Comparison of ENCODE assay signal across 8 mouse cellular contexts in genomic region chr5:107111802-107112201, GRCm38 (mm10).
A peak's percentile ranks its signal among the peaks of the same experiment; 100 is the strongest.
DNase-seq lines count a peak whose midpoint lies in the region; ATAC-seq and TF ChIP-seq lines count a peak whose summit lies in the region.
"Had no signal": no experiment of that assay in that cellular context is flagged by ENCODE, and none has a peak within 500 bp of the region (broad histone marks: within the 10 kb centered on the region; RNA-seq: fewer than 3 reads in every experiment).

No protein-coding gene starts in this region.

- peak overlapping the region; percentile 45; the same call in 1 of the 2 replicates for H3K27ac ChIP-seq in hindbrain, embryonic 11.5 days (ENCODE audit: low read depth, low read length)
- H3K27ac ChIP-seq in hindbrain, postnatal 0 days = no peak overlapping the region
- H3K27ac ChIP-seq in embryonic fibroblast, embryonic 13.5 days (ENCODE audit: insufficient read depth, low read length) = peak overlapping the region; percentile 76
- peak overlapping the region; percentile 54 for H3K27ac ChIP-seq in lung, postnatal 0 days (ENCODE audit: low read length)

- H3K36me3 ChIP-seq in hindbrain, embryonic 11.5 days (ENCODE audit: control insufficient read depth, insufficient read depth, low read length) = no peaks in the 10 kb centered on the region
- H3K36me3 ChIP-seq in hindbrain, postnatal 0 days (ENCODE audit: insufficient read depth, low read length) = no peaks in the 10 kb centered on the region
- H3K36me3 ChIP-seq in lung, postnatal 0 days (ENCODE audit: insufficient read depth, low read length) = peaks cover 11% of the 10 kb centered on the region; the same call in 1 of the 2 replicates

- DNase-seq in hindbrain, embryonic 11.5 days (ENCODE audit: low spot score) = no peak
- DNase-seq in hindbrain, postnatal 0 days (ENCODE audit: low spot score) = no peak
- DNase-seq in NIH3T3 (ENCODE audit: low read depth) = peak; percentile 54
- peak; percentile 74 for DNase-seq in lung, postnatal 0 days (ENCODE audit: low spot score)
- DNase-seq in thymus, postnatal 0 days (ENCODE audit: low spot score) = no peak
- DNase-seq in cerebellum, adult 18-20 months = no peak
- DNase-seq: spleen, adult 18-20 months had no signal

- no peak for TF ChIP-seq CTCF in hindbrain, postnatal 0 days (IDR thresholded peaks at IDR 0.05; ENCODE audit: low read depth)
- TF ChIP-seq CTCF in embryonic fibroblast, embryonic 13.5 days (IDR thresholded peaks at IDR 0.05; ENCODE audit: borderline replicate concordance, insufficient read depth, low read length) = no peak
- no peak for TF ChIP-seq CTCF in lung, postnatal 0 days (IDR thresholded peaks at IDR 0.05)

- no peak overlapping the region for H3K9ac ChIP-seq in hindbrain, embryonic 11.5 days (ENCODE audit: low read depth, low read length)
- H3K9ac ChIP-seq in hindbrain, postnatal 0 days (replicated peaks; ENCODE audit: low read length) = no peak overlapping the region
- no peak overlapping the region for H3K9ac ChIP-seq in lung, postnatal 0 days (replicated peaks; ENCODE audit: low read depth)

- H3K27me3 ChIP-seq in hindbrain, embryonic 11.5 days (ENCODE audit: control insufficient read depth, insufficient read depth, low read length) = no peaks in the 10 kb centered on the region
- no peaks in the 10 kb centered on the region for H3K27me3 ChIP-seq in hindbrain, postnatal 0 days (ENCODE audit: insufficient read depth, low read length)
- no peaks in the 10 kb centered on the region for H3K27me3 ChIP-seq in lung, postnatal 0 days (replicated peaks; ENCODE audit: insufficient read depth, low read length)

- no peak for TF ChIP-seq POLR2A in embryonic fibroblast, embryonic 13.5 days (IDR thresholded peaks at IDR 0.05; ENCODE audit: low read depth, low read length)

- no peaks in the 10 kb centered on the region for H3K9me3 ChIP-seq in hindbrain, embryonic 11.5 days (ENCODE audit: control insufficient read depth, low read length)
- H3K9me3 ChIP-seq in hindbrain, postnatal 0 days (ENCODE audit: low read length) = no peaks in the 10 kb centered on the region
- H3K9me3 ChIP-seq in lung, postnatal 0 days (ENCODE audit: low read length) = no peaks in the 10 kb centered on the region

- H3K4me3 ChIP-seq in hindbrain, embryonic 11.5 days (ENCODE audit: low read depth, low read length) = no peak overlapping the region
- no peak overlapping the region for H3K4me3 ChIP-seq in hindbrain, postnatal 0 days (ENCODE audit: low read length)
- no peak overlapping the region for H3K4me3 ChIP-seq in embryonic fibroblast, embryonic 13.5 days (ENCODE audit: insufficient read depth, low read length)
- H3K4me3 ChIP-seq in lung, postnatal 0 days (ENCODE audit: low read depth, low read length) = no peak overlapping the region

- H3K4me2 ChIP-seq in hindbrain, embryonic 11.5 days (replicated peaks; ENCODE audit: low read depth, low read length) = no peak overlapping the region
- no peak overlapping the region for H3K4me2 ChIP-seq in hindbrain, postnatal 0 days (ENCODE audit: low read depth, low read length)
- H3K4me2 ChIP-seq in lung, postnatal 0 days (replicated peaks; ENCODE audit: low read depth, low read length) = no peak overlapping the region

- H3K4me1 ChIP-seq in hindbrain, embryonic 11.5 days (replicated peaks; ENCODE audit: control insufficient read depth, insufficient read depth, low read length) = peaks cover 8% of the 10 kb centered on the region
- 0 out of 2 replicates have a peak, but pooled peaks cover 4% of the 10 kb centered on the region for H3K4me1 ChIP-seq in hindbrain, postnatal 0 days (ENCODE audit: insufficient read depth, low read length)
- peaks cover 13% of the 10 kb centered on the region for H3K4me1 ChIP-seq in embryonic fibroblast, embryonic 13.5 days (ENCODE audit: control insufficient read depth, insufficient read depth, low read length)
- H3K4me1 ChIP-seq in lung, postnatal 0 days (ENCODE audit: insufficient read depth, low read depth, low read length) = no peaks in the 10 kb centered on the region; the same call in 1 of the 2 replicates

- WGBS in hindbrain, embryonic 11.5 days = 58% methylated on average over 3 of the region's 3 CpGs
- 64% methylated on average over 3 of the region's 3 CpGs for WGBS in hindbrain, postnatal 0 days
- 35% methylated on average over 3 of the region's 3 CpGs for WGBS in lung, postnatal 0 days

- ATAC-seq in hindbrain, embryonic 11.5 days (ENCODE audit: low FRiP score) = no peak
- no peak for ATAC-seq in hindbrain, postnatal 0 days
- peak; percentile 89 for ATAC-seq in lung, postnatal 0 days

- peak; percentile 89 for TF ChIP-seq EP300 in lung, postnatal 0 days (IDR thresholded peaks at IDR 0.05)

Comparison
In these comparisons a context has a peak if more than half of its experiments do, and no peak if none do; other contexts are left out.
1. DNase-seq: peak in NIH3T3 (single experiment) and lung, postnatal 0 days (single experiment); none in hindbrain, embryonic 11.5 days (single experiment), hindbrain, postnatal 0 days (single experiment), thymus, postnatal 0 days (single experiment) and cerebellum, adult 18-20 months (0 of 2).